Mouse (Mus musculus) thymus, postnatal 25 days (tissue): ENCODE measurements around the gene Kcnma1.

Source experiments
- DNase-seq: peaks from one replicate; pipeline ENCODE4 v3.0.0; 2022

Kcnma1 gene

GRCm38 (mm10) chr14:23959061-23959460, 55.2 kb downstream of the Kcnma1 start:
- no peak for DNase-seq

DNA sequence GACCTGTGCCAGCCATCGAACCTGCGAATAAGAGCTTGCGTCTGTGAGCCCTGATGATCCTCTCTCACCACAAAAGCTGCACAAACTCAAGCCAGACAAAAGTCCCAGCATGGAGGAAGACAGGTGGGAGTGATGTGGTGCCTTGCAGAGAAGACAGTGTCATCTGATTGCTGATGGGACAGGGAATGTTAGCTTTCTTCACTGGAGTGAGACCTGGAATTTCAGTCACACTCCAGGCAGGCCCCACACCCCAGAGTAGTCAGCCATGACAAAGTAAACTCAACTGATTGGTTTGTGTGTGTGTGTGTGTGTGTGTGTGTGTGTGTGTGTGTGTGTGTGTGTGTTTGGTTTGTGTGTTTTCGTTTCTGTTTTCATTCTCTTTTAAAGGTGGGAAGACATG, 57.0 kb downstream of the Kcnma1 start:
- DNase-seq = no peak

DNA sequence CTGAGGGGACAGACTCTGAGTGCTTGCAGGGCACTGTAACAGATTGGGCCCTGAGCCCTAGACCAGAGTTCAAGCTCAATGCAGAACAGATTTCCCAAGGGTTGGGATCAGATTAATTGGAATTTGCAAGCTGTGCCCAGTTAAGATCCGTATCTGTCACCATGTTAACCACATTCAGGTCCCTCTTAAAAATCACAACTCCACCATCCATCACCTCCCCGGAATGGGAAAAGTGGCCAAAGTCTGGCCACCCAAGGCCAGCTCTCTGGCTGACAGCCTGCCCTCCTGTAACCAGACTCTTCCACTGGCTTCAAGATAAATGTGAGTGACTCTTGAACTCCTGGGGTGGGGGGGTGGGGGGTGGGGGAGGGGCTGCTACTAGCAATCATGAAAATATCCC, 70.4 kb downstream of the Kcnma1 start:
- no peak for DNase-seq

DNA sequence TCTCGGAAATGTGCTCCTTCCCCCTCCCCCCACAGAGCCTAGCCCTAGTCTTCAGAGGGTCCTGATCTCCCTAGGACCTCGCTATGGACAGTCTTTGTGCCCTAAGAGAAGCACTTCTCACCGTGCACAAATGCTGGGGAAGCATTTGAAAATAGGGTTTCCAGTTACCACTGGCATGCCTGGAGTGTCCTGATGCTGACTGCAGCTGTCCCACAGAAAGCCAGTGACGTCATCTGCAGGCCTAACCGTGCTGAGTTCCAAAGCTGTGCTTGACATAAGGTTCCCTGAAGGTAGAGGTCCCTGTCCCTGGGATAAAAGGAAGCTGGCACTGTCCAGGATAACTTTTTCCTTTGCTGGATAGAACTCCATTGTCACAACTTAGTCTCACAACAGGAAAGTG, 71.1 kb downstream of the Kcnma1 start:
- DNase-seq = no peak

DNA sequence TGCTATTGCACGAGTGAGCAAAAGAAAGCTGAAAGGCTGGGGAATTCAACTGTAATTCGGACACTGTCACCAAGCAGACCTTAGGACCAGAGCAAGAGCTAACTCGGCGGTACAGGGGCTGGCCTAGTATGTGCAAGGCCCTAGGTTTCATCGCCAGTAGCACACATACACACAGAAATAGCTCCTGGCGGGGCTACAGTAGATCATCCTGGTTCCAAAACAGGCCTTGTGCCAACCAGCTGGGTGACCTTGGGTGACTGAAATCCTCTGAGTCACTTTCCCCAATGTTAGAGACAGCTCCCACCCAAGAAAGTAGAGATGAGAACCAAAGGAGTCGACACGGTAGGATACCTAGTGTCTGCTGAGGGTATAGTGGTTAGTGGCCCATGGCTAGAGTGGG, 72.2 kb downstream of the Kcnma1 start:
- no peak for DNase-seq

DNA sequence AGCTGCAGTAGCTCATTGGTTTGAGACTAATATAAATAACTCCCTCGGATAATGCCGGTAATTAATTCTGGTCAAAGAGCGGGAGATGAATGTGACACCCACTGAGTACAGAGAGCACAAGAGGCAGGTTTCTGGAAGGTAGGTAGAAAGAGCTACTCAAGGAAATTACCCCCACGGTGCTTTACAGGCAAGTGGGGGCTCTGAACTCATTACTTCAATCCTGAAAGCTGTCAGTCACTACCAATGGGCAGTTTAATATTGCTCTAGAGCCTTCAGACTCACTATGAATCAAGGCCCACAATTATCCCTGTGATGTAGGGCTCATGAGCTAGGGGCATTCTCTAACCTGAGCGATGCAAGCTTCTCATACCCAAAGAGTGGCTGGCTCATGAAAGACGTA, 79.3 kb downstream of the Kcnma1 start:
- DNase-seq = no peak

- DNase-seq = no peak
Observed at GRCm38 (mm10) chr14:23931671-23932071, 82.6 kb downstream of the Kcnma1 start.

GRCm38 (mm10) chr14:23929168-23929567, 85.1 kb downstream of the Kcnma1 start:
- no peak for DNase-seq

GRCm38 (mm10) chr14:23923356-23923755, 90.9 kb downstream of the Kcnma1 start:
- DNase-seq = no peak

GRCm38 (mm10) chr14:23922755-23923154, 91.5 kb downstream of the Kcnma1 start:
- no peak for DNase-seq

GRCm38 (mm10) chr14:23911108-23911629, 103.1 kb downstream of the Kcnma1 start:
- DNase-seq = no peak

- DNase-seq = no peak
Observed at GRCm38 (mm10) chr14:23908564-23908963, 105.7 kb downstream of the Kcnma1 start.

DNA sequence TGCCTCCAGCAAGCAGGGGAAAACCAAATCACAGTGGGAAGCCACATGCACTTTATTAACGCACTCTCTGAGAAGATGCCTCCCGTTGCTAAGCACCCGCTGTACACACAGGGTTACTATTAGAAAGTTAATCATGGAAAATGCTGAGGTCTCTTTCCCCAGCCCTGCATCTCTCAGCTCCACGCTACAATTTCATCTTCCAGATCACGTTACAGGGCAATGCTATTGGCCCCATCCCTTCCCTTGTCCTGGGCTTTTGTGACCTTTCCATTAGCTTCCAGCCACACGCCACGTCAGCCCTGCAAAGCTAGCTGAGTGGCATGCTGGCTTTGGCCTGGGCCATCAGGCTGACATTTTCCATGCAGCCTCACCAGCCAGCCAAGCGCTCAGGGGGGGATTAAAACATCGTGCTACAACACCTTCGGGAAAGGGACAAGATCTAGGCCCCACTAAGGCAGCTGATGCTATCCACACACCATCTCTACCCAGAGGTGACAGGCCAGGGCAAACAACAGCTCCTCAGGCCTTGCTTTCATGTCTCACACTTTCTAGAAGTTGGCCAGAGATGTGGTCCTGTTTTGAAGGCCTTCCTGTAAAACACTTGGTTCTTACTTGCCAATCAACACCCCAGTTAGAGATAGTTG, 111.5 kb downstream of the Kcnma1 start:
- no peak for DNase-seq

GRCm38 (mm10) chr14:23899462-23899861, 114.8 kb downstream of the Kcnma1 start:
- DNase-seq = no peak

GRCm38 (mm10) chr14:23897815-23898214, 116.5 kb downstream of the Kcnma1 start:
- DNase-seq = no peak

DNA sequence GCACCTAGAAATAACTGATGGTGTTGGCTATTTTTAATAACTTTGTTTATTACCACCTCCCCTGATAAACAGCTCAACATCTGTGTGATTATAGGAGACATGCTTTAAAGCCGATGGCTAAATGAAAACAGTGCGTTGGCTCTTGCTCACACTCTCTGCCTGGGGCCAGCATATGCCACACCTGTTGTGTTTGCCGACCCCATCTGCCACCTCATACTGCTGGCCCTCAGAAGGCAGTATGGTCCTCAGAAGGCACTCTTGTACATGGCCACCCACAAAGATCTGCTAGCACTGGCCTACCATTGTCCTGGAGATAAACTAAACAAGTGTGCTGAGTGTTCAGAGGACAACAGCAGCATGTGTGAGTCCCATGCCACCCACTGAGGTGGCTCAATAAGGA, 118.3 kb downstream of the Kcnma1 start:
- DNase-seq = no peak

DNA sequence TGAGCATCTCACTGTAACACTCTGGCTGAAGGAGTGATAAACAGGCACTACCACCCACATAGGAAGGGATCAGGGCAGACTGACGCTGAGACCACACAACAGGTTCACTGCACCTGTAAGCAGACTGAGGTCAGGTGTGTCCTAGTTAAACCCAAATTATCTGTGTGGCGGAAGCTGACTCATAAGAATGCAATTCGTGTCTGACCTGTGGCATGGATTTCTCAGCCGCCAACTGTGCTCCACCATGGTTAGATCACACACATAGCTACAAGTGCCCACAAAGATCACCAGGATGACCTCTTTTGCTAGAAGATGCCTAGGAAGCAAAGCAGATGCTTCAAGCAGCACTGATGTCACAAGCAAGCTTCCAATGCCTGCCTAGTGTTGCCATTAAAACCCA, 128.2 kb downstream of the Kcnma1 start:
- DNase-seq = no peak

DNA sequence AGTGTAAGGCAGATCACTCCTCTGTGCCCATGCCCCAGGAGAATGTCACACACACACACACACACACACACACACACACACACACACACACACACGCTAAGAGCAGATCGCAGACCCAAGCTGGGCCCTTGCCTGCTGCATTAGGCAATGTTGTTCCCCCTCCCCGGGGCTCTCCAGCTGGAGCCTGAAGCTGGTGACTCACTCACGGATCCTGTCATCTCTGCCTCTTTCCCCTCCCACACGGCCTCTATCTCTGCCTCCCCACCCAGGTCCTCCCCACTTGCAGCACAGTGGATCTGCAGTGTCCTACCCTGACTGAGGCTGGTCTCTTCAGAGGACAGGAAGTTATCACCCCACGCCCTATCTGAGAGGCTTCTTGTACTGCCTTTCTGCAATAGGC, 128.8 kb downstream of the Kcnma1 start:
- no peak for DNase-seq

DNA sequence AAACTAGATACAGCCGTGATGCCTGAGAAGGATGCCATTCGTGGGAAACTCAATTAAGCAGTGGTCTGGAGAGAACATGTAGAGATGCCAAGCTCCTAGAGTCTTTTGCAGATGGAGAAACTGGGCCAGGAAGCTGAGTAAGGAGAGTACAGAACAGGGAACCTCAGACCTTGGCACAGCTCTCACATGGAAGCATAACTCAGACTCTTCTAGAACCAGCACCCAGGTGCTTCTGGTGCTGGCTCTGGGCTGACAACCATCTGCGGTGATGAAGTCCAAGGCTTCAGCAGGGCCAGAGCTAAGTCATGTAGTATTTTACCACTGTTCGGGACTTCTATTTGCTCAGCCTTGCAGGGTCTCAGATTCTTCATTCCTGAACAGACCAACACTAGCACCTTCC, 129.2 kb downstream of the Kcnma1 start:
- no peak for DNase-seq

GRCm38 (mm10) chr14:23882001-23882400, 132.3 kb downstream of the Kcnma1 start:
- DNase-seq = no peak

DNA sequence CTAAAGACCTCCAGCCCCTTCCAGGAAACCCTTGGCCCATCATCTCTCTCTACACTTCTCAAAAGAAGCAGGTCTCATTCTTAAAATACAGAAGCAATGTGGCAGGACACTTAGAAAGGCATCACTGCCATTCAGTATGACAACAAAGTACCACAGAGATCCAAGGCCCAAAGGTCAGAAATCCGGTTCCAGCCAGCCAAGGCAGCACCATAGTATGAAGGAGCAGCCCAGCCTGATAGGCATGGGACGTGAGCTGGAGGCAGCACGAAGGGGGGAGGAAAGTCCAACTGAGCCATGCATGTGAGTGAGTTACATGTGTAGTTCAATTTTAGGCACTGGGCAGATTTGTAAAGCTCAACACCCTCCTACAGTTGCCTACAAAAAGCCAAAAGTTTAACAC, 135.0 kb downstream of the Kcnma1 start:
- DNase-seq = no peak

DNA sequence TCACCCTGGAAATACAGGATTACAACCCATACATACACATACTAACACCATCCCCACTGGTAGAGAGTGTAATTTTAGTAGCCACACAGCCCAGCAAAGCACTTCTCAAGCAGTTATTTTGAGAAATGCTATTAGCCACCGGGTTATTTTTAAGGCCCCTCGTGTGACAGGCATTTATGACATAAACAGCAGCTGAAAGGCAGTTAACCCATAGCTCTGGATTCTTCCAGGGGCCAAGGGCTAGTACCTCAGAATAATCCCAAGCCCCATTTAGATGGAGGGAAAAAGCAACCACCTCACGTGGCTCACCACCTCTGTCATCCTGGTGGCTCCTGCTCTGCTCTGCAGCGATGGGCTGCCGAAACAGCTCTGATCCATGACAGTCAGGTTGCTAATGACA, 136.7 kb downstream of the Kcnma1 start:
- no peak for DNase-seq

DNA sequence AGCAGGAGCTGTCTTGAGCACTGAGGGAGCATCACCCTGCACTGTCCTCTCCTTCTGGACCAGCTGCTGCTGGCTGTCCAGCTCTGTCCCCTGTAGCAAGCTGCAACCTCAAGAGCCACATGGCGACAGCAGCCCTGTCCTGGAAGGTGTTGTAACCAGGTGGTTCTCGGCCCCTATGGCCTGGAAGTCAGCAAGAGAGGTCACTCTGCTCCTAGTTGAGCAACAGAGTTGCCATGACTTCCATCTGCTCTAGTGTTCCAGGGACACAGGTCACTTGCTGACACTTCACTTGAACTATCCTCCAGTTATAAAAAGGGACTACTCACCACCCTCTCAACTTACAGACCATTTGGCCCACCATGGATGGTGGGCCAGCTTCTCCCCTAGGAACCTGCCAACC, 139.7 kb downstream of the Kcnma1 start:
- DNase-seq = no peak

- DNase-seq = no peak
Observed at GRCm38 (mm10) chr14:23857034-23857433, 157.3 kb downstream of the Kcnma1 start.

- no peak for DNase-seq
Observed at GRCm38 (mm10) chr14:23854946-23855345, 159.3 kb downstream of the Kcnma1 start.
